Mouse (Mus musculus): ENCODE results near the gene Zfp346. TPM values are rescaled to one million over a fixed set of nuclear protein-coding genes. Genes with fewer than 3 reads are reported as not detected.
A peak's percentile ranks its signal among the peaks of the same experiment; 100 is the strongest.

Gene Zfp346
- polyA plus RNA-seq, 1 experiment, result not detected

DNA sequence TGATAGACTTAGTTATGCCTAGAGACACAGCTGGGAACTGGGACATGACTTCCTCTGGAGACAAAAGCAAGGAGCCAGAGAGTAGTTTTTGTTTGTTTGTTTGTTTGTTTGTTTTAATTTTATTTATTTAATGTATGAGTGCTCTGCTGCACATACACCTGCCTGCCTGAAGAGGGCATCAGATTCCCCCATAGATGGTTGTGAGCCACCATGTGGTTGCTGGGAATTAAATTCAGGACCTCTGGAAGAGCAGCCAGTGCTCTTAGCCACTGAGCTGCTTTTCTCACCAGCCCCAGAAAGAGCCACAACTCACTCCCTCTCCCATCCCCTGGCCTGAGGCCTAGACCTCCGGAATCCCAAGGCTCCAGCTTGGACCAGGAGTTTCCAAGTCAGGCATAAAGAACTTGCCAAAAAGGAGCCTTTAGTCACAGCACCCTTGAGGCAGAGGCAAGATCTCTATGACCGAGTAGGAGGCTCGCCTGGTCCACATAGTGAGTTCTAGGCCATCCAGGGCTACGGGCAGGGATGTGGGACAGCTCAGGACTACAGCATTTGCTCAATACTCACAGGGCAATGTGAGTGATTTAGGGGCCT is 72.9 kb downstream of the Zfp346 start:
- Histone ChIP-seq H3K4me3 (ENCODE audit: insufficient read depth, low read depth, low read length) (no peak overlapping the region), H3K27ac (ENCODE audit: insufficient read depth, low read depth, low read length) (no peak overlapping the region), H3K4me1 (ENCODE audit: control insufficient read depth, insufficient read depth, low read length) (peaks cover 6% of the 10 kb centered on the region)
- WGBS, result 63% methylated on average over 4 of the region's 4 CpGs
- TF ChIP-seq POLR2A (IDR thresholded peaks at IDR 0.05; ENCODE audit: insufficient read depth, low read depth, low read length) (0 out of 2 replicates have a peak, but pooled peaks have one; percentile 10), CTCF (IDR thresholded peaks at IDR 0.05; ENCODE audit: insufficient read depth, low read depth, low read length) (no peak)

DNA sequence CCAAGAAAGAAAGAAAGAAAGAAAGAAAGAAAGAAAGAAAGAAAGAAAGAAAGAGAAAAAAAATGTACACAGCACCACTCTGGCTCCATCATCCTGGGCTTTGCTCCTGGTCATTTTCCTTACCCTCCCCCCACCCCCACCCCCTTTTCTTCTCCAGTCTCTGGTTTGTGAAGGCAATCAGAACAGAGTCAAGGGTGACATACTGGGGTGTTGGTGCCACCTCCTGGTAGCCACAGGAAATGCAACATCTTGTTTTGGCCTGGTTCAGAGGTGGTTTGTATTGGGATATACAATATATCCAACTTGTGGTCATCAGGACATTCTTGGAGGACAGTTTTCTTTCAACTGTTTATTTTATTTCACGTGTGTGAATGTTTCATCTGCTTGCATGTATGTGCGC is 73.4 kb downstream of the Zfp346 start:
- TF ChIP-seq CTCF (IDR thresholded peaks at IDR 0.05; ENCODE audit: insufficient read depth, low read depth, low read length) (no peak), POLR2A (IDR thresholded peaks at IDR 0.05; ENCODE audit: insufficient read depth, low read depth, low read length) (no peak)
- Histone ChIP-seq H3K4me1 (ENCODE audit: control insufficient read depth, insufficient read depth, low read length) (peaks cover 6% of the 10 kb centered on the region), H3K4me3 (ENCODE audit: insufficient read depth, low read depth, low read length) (no peak overlapping the region), H3K27ac (ENCODE audit: insufficient read depth, low read depth, low read length) (no peak overlapping the region)
- 35% methylated on average over 2 of the region's 2 CpGs for WGBS

- no peak overlapping the region for H3K4me3 ChIP-seq (ENCODE audit: insufficient read depth, low read depth, low read length)
- WGBS, result 91% methylated on average over 3 of the region's 3 CpGs
- peaks cover 6% of the 10 kb centered on the region for H3K4me1 ChIP-seq (ENCODE audit: control insufficient read depth, insufficient read depth, low read length)
- TF ChIP-seq POLR2A (IDR thresholded peaks at IDR 0.05; ENCODE audit: insufficient read depth, low read depth, low read length) (no peak), CTCF (IDR thresholded peaks at IDR 0.05; ENCODE audit: insufficient read depth, low read depth, low read length) (no peak)
- H3K27ac ChIP-seq (ENCODE audit: insufficient read depth, low read depth, low read length), result no peak overlapping the region
Measured at GRCm38 (mm10) chr13:55179591-55179990, 74.5 kb downstream of the Zfp346 start.

DNA sequence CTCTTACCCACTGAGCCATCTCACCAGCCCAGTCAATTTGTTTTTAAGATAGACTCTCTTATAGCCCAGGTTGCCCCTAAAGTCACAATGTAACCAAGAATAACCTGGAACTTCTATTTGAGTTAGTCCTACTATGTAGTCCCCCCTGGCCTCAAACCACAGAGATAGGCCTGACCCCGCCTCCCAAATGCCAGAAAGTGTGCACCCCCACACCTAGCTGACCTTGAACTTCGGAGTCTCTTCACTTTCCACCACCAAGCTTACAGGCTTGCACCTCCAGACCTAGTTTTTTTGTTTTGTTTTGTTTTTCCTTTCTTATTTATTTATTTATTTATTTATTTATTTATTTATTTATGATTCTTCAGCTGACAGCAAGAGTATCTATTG is 76.7 kb downstream of the Zfp346 start:
- H3K4me1 ChIP-seq (ENCODE audit: control insufficient read depth, insufficient read depth, low read length), result peaks cover 6% of the 10 kb centered on the region
- WGBS, result 91% methylated on average over 2 of the region's 2 CpGs
- no peak overlapping the region for H3K27ac ChIP-seq (ENCODE audit: insufficient read depth, low read depth, low read length)
- H3K4me3 ChIP-seq (ENCODE audit: insufficient read depth, low read depth, low read length), result peak overlapping the region; percentile 47
- no peak for TF ChIP-seq CTCF (IDR thresholded peaks at IDR 0.05; ENCODE audit: insufficient read depth, low read depth, low read length)
- TF ChIP-seq POLR2A (IDR thresholded peaks at IDR 0.05; ENCODE audit: insufficient read depth, low read depth, low read length), result no peak

- no peak for TF ChIP-seq POLR2A (IDR thresholded peaks at IDR 0.05; ENCODE audit: insufficient read depth, low read depth, low read length)
- peak; percentile 31 for TF ChIP-seq CTCF (IDR thresholded peaks at IDR 0.05; ENCODE audit: insufficient read depth, low read depth, low read length)
- Histone ChIP-seq H3K27ac (ENCODE audit: insufficient read depth, low read depth, low read length) (peak overlapping the region; percentile 74), H3K4me1 (ENCODE audit: control insufficient read depth, insufficient read depth, low read length) (peaks cover 6% of the 10 kb centered on the region), H3K4me3 (ENCODE audit: insufficient read depth, low read depth, low read length) (peak overlapping the region; percentile 47)
- WGBS, result 4% methylated on average over 23 of the region's 23 CpGs
Measured at GRCm38 (mm10) chr13:55182173-55182894, 77.2 kb downstream of the Zfp346 start.

GRCm38 (mm10) chr13:55183382-55183781 is 78.3 kb downstream of the Zfp346 start:
- WGBS, result 85% methylated on average over 6 of the region's 6 CpGs
- Histone ChIP-seq H3K27ac (ENCODE audit: insufficient read depth, low read depth, low read length) (no peak overlapping the region), H3K4me1 (ENCODE audit: control insufficient read depth, insufficient read depth, low read length) (peaks cover 6% of the 10 kb centered on the region), H3K4me3 (ENCODE audit: insufficient read depth, low read depth, low read length) (no peak overlapping the region)
- TF ChIP-seq CTCF (IDR thresholded peaks at IDR 0.05; ENCODE audit: insufficient read depth, low read depth, low read length), result no peak
- TF ChIP-seq POLR2A (IDR thresholded peaks at IDR 0.05; ENCODE audit: insufficient read depth, low read depth, low read length), result no peak

Other genes starting within 250 kb of the Zfp346 start
- gene Unc5a, start 155.9 kb upstream of the Zfp346 start, polyA plus RNA-seq (2012; ENCODE audit: insufficient read depth, insufficient read length, low replicate concordance, missing spikeins), result not detected in 2 replicates
- gene Hk3, start 83.9 kb upstream of the Zfp346 start, polyA plus RNA-seq (2012; ENCODE audit: insufficient read depth, insufficient read length, low replicate concordance, missing spikeins), result not detected in 2 replicates
- gene Uimc1, start 5.0 kb upstream of the Zfp346 start, polyA plus RNA-seq (2012; ENCODE audit: insufficient read depth, insufficient read length, low replicate concordance, missing spikeins), result not detected in 2 replicates
- gene Gm17617, start 28.2 kb downstream of the Zfp346 start, polyA plus RNA-seq (2012; ENCODE audit: insufficient read depth, insufficient read length, low replicate concordance, missing spikeins), result not detected in 2 replicates
- not detected in 2 replicates for gene Fgfr4, start 47.3 kb downstream of the Zfp346 start, polyA plus RNA-seq (2012; ENCODE audit: insufficient read depth, insufficient read length, low replicate concordance, missing spikeins)
- 49.7 and 82.3 TPM in 2 replicates for gene Nsd1, start 104.5 kb downstream of the Zfp346 start, polyA plus RNA-seq (2012; ENCODE audit: insufficient read depth, insufficient read length, low replicate concordance, missing spikeins)
- not detected in 2 replicates for gene Prelid1, start 215.2 kb downstream of the Zfp346 start, polyA plus RNA-seq (2012; ENCODE audit: insufficient read depth, insufficient read length, low replicate concordance, missing spikeins)
- gene Rab24, start 216.6 kb downstream of the Zfp346 start, polyA plus RNA-seq (2012; ENCODE audit: insufficient read depth, insufficient read length, low replicate concordance, missing spikeins), result not detected in 2 replicates
- gene Mxd3, start 224.5 kb downstream of the Zfp346 start, polyA plus RNA-seq (2012; ENCODE audit: insufficient read depth, insufficient read length, low replicate concordance, missing spikeins), result not detected in 2 replicates

Measured in olfactory bulb, adult 2 months (tissue).